ENCODE assay signal across 8 mouse cellular contexts in the genomic region with DNA sequence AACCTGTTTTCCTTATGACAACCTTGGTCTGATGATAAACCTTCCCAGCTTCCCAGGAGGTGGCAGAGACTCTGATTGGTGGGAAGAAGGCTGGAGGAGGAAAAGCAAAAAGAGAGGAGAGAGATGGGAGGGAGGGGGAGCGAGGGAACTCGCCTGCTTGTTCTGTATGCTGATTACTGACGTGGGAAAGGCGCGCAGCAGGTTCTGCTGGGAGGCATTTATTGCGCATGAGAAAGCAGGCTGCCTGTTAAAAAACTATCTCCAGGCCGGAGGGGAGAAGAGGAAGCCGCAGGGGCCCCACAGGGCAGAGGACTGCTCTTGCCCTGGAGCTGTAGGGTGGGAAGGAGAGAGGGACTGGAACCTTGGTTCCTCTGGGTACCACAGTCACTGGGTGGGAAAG. TPM values are rescaled to one million over a fixed set of nuclear protein-coding genes. Genes with fewer than 3 reads are reported as not detected.
DNase-seq lines count a peak whose midpoint lies in the region; ATAC-seq and TF ChIP-seq lines count a peak whose summit lies in the region.

No protein-coding gene starts in this region.

- H3K4me1 ChIP-seq in G1E (ENCODE audit: insufficient read depth, low read depth, low read length): peaks cover 88% of the 10 kb centered on the region
- H3K4me1 ChIP-seq in olfactory bulb, adult 2 months (ENCODE audit: control insufficient read depth, insufficient read depth, low read length): peaks cover 63% of the 10 kb centered on the region

- ATAC-seq in G1E (ENCODE audit: extremely low read depth, insufficient number of reproducible peaks, low FRiP score, poor library complexity, severe bottlenecking): peak; percentile 67

- H3K36me3 ChIP-seq in G1E (replicated peaks): no peaks in the 10 kb centered on the region

- 6% methylated on average over 8 of the region's 8 CpGs for WGBS in olfactory bulb, adult 2 months

- DNase-seq in G1E (ENCODE audit: low spot score): peak; percentile 97
- DNase-seq in cerebellum, adult 11-12 months: peak; percentile 81
- DNase-seq in frontal cortex, adult 2 months (ENCODE audit: extremely low spot score in 1 of 2, low spot score in 1 of 2): peak; percentile 77 to 83
- DNase-seq in left cerebral cortex, postnatal 36 days (ENCODE audit: low spot score in 2 of 2): peak; percentile 65 to 75
- DNase-seq in gastrocnemius, adult 2 months: no peak
- DNase-seq in thymus, postnatal 14 days: no peak
- DNase-seq in heart, postnatal 25 days (ENCODE audit: low spot score): no peak

- TF ChIP-seq CTCF in G1E (IDR thresholded peaks at IDR 0.05; ENCODE audit: low read depth, low read length): no peak
- no peak for TF ChIP-seq CTCF in olfactory bulb, adult 2 months (IDR thresholded peaks at IDR 0.05; ENCODE audit: insufficient read depth, low read depth, low read length)
- no peak for TF ChIP-seq CTCF in gastrocnemius, adult 2 months (IDR thresholded peaks at IDR 0.05)

- H3K27ac ChIP-seq in olfactory bulb, adult 2 months (ENCODE audit: insufficient read depth, low read depth, low read length): peak overlapping the region; percentile 56
- H3K27ac ChIP-seq in gastrocnemius, adult 2 months: no peak overlapping the region

- H3K4me3 ChIP-seq in G1E (ENCODE audit: low read depth, low read length): peak overlapping the region; percentile 56; the same call in 1 of the 2 replicates
- H3K4me3 ChIP-seq in olfactory bulb, adult 2 months (ENCODE audit: insufficient read depth, low read depth, low read length): no peak overlapping the region; the same call in 1 of the 2 replicates
- no peak overlapping the region for H3K4me3 ChIP-seq in gastrocnemius, adult 2 months

- H3K9me3 ChIP-seq in G1E (replicated peaks): no peaks in the 10 kb centered on the region

- H3K27me3 ChIP-seq in G1E (ENCODE audit: insufficient read depth, low read length): peaks cover 13% of the 10 kb centered on the region; the same call in 1 of the 2 replicates

- no peak for TF ChIP-seq POLR2A in olfactory bulb, adult 2 months (IDR thresholded peaks at IDR 0.05; ENCODE audit: insufficient read depth, low read depth, low read length)

- intact Hi-C loops in left cerebral cortex, postnatal 36 days (cut with DNase I): loop anchor here (5.0 kb wide), 2 partner anchors 45 to 85 kb away; partner anchors contain the start of gene Atp2b4
- intact Hi-C loops in gastrocnemius, adult 2 months (cut with DNase I): no loop called here
- intact Hi-C loops in heart, postnatal 25 days (cut with DNase I): loop anchor here (5.0 kb wide), 1 partner anchor 85 kb away; the partner anchor contains the start of gene Atp2b4

RNA-seq across cellular contexts. Expression of gene Optc, which starts 20.8 kb away (rescaled TPM):
- not detected in 2 replicates for total RNA-seq in G1E (2014; fragmentation: Nextera tagmentation)
- total RNA-seq in G1E (2017): 0.12 TPM in 1 of 2 replicates, not detected in the other
- polyA plus RNA-seq in G1E (2012): not detected in 2 replicates
- 0.99 and 1.7 TPM in 2 replicates for polyA plus RNA-seq in frontal cortex, adult 2 months (2012; rRNA removed)
- total RNA-seq in left cerebral cortex, postnatal 36 days (2021): 1 to 10 TPM in 1 of 2 experiments, under 1 TPM in 1; 0.37 to 1.4 TPM
- polyA plus RNA-seq in olfactory bulb, adult 2 months (2012; ENCODE audit: insufficient read depth, insufficient read length, low replicate concordance, missing spikeins): not detected in 2 replicates
- under 1 TPM in 1 of 2 experiments, not detected in 1; 0.13 TPM for total RNA-seq in gastrocnemius, adult 2 months (2021)
- total RNA-seq in heart, postnatal 25 days (2021): under 1 TPM; 0.36 to 0.42 TPM

RNA-seq across cellular contexts. Expression of gene Prelp, which starts 34.2 kb away (rescaled TPM):
- not detected in 2 replicates for total RNA-seq in G1E (2014; fragmentation: Nextera tagmentation)
- total RNA-seq in G1E (2017): 0.06 and 0.11 TPM in 2 replicates
- 0.04 and 0.10 TPM in 2 replicates for polyA plus RNA-seq in G1E (2012)
- polyA plus RNA-seq in frontal cortex, adult 2 months (2012; rRNA removed): 9.0 and 10.3 TPM in 2 replicates
- 10 to 100 TPM in 1 of 2 experiments, 1 to 10 TPM in 1; 7.9 to 11.6 TPM for total RNA-seq in left cerebral cortex, postnatal 36 days (2021)
- not detected in 2 replicates for polyA plus RNA-seq in olfactory bulb, adult 2 months (2012; ENCODE audit: insufficient read depth, insufficient read length, low replicate concordance, missing spikeins)
- total RNA-seq in gastrocnemius, adult 2 months (2021): 10 to 100 TPM; 19.5 to 66.5 TPM
- total RNA-seq in heart, postnatal 25 days (2021): 10 to 100 TPM; 30.4 to 36.3 TPM

Comparison
In these comparisons a context has a peak if more than half of its experiments do, and no peak if none do; other contexts are left out.
1. DNase-seq: peak in G1E (single experiment), cerebellum, adult 11-12 months (single experiment), frontal cortex, adult 2 months (2 of 2) and left cerebral cortex, postnatal 36 days (2 of 2); none in gastrocnemius, adult 2 months (single experiment), thymus, postnatal 14 days (single experiment) and heart, postnatal 25 days (single experiment).
2. RNA of gene Prelp, which starts 34.2 kb away (total RNA-seq): 19.5 to 66.5 TPM in gastrocnemius, adult 2 months, 30.4 to 36.3 TPM in heart, postnatal 25 days and 7.9 to 11.6 TPM in left cerebral cortex, postnatal 36 days; 0.06 to 0.11 TPM in G1E; every median in the first group is over 4 times any median in the second.